Mouse (Mus musculus) erythroblast, adult 5-6 weeks (primary cell): ENCODE results near the gene Rab29. TPM values are rescaled to one million over a fixed set of nuclear protein-coding genes. Genes with fewer than 3 reads are reported as not detected.
"Not testable (repeated sequence)": the region's sequence is repeated elsewhere in the genome, so short reads cannot be mapped to it uniquely, and the experiment has no call there.

Experiments
- ATAC-seq: replicated peaks from 2 replicates; pipeline ENCODE4 v1.8.0; 2016; ENCODE audit warnings: moderate number of reproducible peaks, mild to moderate bottlenecking, moderate TSS enrichment, inconsistent platforms; ENCODE audit not compliant: poor library complexity, low FRiP score, severe bottlenecking
- total RNA-seq, 2 experiments: library from RNA; stranded (forward) in 1 of 2; stranded (reverse) in 1 of 2; fragments of 150-400 nt in 1 of 2; fragments of 200-764, 138-1000 nt in 1 of 2; gene quantifications; 2 replicates each; pipeline versions ENCODE4 v1.2.3 to v1.2.4; 2015 to 2017; ENCODE audit warnings: low replicate concordance in 2 of 2

The Rab29 gene
- total RNA-seq, 2 experiments from 2014 or later, result 9.0 to 14.2 TPM

DNA sequence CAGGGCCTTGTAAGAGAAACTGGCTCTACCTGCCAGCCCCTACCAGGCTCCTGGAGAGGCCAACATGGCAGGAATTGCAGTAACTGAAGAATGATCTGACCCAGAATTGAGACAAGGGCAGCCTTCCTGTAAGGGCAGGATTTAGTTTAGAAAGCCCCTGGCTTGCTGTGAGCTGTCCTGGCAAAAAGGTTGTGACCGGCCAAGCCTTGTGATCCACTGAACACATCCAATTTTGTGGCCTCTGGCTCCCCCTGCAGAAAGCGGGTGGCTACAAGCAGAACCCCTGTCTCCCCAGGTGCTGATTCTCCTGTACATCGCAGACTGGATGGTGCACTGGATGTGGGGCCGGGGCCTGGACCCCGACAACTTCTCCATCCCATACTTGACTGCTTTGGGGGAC, 20.8 kb upstream of the Rab29 start:
- ATAC-seq, result no peak

DNA sequence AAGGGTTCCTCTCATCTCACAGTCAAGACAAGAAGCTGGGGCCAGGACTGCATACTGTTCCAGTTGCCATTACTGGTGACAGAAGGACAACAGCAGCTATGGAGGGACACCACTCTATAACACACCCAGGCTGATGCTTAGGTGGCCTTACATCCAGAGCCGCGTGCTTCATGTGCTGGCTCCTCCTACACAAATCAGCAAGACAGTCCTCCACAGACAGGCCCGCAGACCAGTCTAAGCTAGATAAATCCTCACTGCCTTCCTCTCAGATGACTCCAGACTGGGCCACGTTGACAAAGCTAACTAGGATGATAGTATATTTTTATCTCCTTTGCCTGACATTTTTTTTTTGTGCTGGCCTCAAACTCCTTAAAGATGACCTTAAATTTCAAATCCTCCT, 5.2 kb upstream of the Rab29 start:
- ATAC-seq, result no peak

DNA sequence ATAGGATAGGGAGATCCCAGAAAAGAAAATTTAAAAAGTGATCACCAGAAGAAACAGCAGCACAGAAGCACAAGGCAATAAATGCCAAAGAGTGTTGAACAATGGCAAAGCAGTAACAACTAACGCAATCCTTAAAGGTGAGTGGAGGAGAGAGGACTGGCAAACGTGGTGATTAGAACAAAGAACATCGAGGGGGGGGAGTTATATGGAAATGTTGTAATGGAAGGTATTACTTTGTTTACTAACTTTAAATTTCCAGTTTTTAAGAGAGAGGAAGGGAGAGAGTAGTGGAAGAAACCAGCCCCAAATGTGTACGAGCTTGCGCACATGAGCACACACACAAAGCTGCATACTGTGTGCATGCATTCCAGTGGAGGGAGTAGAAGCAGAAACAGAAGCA, 1.4 kb upstream of the Rab29 start:
- ATAC-seq, result no peak

DNA sequence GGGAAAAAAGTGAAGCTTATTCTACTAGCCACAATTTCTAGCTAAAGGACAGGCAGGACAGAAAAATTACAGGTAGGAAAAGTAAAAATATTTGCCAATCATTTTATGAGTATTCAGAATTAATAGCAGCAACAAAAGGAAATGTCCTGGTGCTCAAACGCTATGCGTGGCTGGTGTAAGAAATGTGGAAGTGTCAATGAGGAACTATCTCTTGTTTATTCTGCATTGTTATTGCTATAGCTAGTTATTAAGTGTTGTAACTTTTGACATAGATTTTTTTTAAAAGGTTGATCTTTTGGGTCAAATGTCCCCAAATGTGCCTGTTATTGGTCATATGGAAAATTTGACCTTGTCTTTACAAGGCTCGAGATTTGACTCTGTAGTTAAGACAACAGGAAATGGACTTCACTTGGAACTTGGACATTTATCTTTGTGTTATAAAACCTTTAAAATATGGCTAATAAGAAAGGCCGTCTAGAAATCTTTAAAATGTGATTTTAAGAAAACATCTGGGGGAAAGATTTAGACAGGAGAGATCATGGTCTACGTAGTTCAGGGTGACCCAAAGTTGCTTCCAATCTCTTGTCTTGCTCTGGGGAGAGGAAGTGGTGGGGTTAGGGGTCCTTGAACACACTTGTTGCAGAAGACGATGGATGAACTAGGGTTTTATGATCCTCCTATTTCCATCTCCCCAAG, 572 bp upstream of the Rab29 start:
- ATAC-seq, result no peak

DNA sequence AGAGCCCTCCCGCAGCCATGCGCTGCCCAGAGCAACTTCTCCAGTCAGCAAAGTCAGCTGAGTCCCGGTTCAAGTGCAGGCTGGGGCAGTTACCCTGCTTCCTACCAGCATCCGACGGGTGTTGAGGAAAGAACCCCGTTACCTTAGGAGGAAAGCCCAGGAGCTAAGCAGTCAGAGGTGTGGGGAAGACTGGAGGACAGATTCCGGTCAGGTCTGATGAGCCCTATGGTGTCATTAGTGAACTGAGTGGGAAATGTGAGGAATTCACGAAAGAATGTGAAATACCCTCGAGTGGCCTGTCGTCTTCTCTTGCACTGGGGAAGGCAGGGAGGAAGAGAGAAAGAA, 894 bp downstream of the Rab29 start:
- peak; percentile 23; the same call in 1 of the 2 replicates for ATAC-seq

DNA sequence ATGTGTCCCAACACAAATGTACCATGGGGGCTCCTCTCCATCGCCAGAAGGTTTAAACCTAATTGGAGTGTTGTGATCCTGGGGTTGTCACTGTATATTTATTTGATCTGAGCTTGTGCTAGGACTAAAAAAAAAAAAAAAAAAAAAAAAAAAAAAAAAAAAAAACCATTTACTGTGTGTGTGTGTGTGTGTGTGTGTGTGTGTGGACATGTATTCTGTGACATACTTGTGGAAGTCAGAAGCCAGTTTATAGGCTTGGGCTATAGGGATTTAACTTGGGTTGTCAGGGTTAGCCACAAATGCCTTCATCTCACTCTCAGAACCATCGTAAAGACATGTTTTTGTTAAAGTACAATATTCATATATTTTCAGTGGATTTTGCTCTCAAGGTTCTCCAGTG, 2.5 kb downstream of the Rab29 start:
- ATAC-seq, result no peak

DNA sequence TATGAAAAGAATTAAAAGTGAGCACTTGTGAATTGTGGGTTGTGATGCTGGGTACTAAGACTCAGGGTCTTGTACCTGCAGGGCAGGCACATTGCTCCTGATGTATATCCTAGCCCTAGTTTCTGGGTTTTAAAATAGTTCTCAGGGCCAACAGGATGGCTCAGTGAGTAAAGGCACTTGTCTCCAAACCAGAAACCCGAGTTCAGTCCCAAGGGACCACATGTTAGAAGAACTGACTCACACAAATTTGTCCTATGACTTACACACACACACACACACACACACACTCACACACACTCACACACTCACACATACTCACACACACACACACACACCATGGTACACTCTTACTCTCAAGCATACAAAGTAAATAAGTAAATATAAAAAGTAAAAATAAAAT, 5.8 kb downstream of the Rab29 start:
- no peak for ATAC-seq

DNA sequence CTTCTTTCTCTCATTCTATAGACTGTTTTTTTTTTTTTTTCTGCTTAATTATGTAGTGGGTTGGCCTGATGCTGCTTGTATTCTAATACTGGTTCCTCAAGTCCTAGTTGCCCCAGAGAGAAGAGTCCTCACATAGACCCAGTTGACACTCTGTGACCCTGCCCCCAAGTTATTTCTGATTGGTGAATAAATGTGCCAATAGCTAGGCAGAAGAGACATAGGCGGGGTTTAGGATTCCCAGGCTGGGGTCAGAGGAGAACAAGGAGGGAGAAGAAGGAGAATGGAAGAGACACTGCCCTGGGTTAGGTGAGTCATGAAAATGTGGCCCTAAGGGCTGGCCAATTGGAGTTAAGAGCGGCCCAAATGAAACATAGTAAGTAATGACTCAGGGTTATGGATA, 12.8 kb downstream of the Rab29 start:
- no peak for ATAC-seq

DNA sequence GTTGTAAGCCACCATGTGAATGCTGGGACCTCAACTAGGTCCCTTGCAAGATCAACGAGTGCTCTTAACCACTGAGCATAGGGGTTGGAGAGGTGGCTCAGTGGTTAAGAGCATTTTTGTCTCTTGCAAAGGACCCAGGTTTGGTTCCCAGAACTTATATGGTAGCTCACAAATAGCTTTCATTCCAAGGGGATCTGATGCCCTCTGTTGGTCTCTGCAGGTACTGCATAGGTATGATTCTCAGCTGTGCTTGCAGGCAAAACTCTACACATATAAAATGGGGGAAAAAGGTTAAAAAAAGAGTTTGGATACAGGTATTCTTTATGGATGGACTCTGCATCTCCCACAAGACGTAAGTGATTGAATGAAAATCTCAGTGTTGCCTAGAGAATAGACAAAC, 15.8 kb downstream of the Rab29 start:
- peak; percentile 88 for ATAC-seq

DNA sequence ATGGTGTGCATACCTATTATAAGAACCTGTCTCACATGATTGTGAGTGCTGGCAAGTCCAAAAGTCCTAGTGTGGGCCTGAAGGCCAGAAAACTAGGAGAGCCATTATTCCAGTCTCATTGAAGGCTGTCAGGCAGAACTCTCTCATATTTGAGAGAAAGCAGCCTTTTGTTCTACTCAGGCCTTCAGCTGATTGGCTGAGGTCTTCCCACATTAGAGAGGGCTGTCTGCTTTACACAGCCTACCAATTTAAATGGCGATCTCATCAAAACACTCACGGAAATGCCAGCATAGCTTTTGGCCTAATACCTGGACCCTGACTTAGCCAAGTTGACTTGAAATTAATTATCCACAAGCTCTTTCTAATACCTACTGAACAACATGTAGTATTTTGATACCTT, 19.1 kb downstream of the Rab29 start:
- ATAC-seq, result no peak

DNA sequence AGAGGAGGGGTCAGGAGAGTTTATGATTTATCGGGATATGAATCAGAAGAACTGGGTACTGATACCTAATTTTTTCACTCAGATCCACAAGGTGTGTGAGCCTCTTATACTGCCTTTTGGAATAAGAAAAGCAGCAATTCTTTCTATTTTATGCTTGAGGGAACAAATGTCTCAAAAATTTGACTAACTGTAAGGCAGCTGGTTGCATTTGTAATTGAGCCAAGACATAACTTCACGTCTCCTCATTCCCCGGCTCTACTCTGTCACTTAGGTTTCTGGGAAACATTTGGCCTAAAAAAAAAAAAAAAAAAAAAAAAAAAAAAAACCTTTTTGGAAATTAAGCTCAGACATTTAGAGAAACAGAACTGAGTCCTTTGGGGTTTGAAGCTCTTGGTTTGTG, 19.6 kb downstream of the Rab29 start:
- no peak for ATAC-seq

DNA sequence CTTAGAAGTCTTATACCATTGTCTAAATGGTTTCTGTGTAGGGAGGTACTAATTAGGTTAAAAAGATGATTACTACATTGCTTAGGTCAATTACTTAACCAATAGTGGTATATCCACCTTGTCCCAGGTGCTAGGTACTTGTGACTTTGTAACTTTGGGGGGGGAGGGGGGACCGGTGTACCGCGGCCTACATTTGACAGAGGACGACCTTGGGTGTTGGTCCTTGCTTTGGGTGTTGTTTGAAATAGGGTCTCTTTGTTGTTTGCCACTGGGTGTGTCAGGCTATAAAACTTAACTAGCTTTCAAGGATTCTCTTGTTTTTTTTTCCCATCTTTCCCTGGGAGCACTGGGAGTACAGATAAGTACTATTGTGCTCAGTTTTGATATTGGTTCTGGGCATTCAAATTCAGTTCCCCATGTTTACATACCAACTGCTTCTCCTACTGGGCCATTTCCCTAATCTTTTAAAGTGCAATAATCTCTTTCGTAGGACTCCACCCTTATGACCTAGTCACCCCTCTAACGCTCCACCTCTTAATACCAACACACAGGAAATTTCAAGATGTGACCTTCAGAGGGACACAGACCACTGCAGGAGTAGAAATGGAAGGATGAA, 23.1 kb downstream of the Rab29 start:
- ATAC-seq, result no peak

DNA sequence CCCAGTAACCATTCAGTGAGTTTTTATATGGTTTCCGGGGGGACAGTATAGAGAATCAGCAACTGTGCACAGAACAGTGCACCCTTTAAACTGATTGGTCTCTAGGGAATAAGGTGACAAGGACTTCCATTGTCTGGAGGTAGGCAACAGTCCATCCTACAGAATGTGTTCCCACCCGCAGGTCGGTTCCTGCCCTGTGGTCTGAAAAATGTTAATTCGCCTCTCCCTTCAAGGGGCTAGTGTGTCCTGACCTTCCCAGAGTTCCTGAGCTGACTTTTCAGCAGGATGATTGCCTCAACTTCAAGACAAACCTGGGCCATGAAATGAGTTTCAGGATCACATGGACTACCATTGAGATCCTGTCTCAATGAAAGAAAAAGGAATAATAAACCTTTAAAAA, 24.4 kb downstream of the Rab29 start:
- no peak for ATAC-seq

DNA sequence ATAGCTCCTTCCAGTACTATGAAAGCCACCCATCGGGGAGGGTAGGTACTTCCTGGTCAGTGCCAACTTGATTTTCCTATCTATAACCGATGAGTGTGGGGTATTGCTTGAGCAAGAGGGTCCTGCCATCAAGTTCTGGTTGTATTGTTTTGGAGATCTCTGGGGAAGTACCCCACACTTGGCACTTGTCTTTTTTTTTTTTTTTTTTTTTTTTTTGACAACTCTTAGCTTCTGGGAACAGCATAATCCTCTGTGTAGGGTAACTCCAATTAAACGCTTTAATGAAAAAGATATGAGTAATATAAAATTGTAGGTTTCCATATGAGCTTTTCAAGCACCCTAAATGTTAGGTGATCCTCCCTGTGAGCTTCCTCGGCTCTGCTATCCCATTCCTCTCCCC, 35.7 kb downstream of the Rab29 start:
- ATAC-seq, result no peak

DNA sequence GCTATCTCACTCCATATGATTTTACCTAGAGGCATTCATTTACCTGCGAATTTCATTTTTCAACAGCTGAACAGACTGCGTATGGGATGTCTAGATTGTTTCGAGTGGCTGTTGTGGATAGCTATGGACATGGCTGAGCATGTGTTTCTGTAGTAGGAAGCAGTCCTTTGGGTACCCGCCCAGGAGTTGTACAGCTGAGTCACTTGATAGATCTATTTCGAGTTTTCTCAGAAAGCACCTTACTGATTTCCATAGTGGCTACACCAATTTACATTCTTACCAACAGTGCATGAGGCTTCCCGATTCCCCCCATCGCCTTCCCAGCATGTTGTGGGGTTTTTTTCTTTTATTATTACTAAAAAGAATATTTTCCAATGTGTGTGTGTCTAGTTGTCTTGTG, 36.2 kb downstream of the Rab29 start:
- ATAC-seq, result no peak

DNA sequence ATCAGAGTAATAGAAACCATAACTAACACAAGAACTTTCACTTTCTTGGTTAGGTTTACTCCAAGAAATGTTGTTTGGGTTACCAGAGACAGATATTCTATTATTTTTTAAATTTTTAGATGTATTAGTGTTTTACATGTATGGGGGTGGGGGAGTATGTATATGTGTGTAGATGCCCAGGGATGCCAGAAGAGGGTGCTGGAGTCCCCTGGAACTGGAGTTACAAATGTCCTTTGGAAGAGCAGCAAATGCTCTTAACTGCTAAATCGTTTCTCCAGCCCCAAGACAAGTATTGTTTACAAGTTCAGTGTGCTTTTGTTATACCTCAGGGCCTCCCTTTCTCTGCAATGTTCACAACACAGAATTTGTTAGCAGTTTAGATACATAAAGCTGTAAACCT, 38.5 kb downstream of the Rab29 start:
- no peak for ATAC-seq

DNA sequence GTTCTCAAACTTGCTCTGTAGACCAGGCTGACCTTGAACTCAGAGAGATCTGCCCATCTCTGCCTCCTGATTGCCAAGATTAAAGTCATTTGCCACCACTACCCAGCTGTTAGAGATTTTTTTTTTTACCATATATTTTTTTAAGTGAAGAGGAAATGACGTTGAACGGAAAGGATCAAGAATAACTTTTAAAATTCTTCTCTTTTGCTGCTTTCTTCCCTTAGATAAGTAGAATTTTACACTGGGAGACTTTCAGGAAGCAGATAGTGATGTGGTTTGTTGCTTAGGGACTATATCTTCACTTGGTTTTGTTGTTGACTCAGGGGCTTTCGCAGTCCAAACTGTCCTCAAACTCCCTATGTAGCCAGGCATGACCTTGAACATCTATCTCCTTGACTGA, 41.4 kb downstream of the Rab29 start:
- ATAC-seq, result no peak

DNA sequence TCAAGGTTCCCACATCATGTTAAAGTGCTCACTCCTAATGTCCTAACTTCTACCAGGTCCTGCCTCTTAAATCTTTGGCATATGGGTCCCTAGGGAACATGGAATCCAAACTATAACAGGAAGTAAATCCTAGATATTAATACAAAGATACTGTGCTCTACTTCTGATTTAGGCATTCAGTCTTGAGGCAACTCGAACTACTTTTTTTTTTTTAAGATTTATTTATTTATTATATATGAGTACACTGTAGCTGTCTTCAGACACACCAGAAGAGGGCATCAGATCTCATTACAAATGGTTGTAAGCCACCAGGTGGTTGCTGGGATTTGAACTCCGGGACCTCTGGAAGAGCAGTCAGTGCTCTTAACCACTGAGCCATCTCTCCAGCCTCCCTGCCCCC, 42.2 kb downstream of the Rab29 start:
- not testable (repeated sequence) for ATAC-seq

DNA sequence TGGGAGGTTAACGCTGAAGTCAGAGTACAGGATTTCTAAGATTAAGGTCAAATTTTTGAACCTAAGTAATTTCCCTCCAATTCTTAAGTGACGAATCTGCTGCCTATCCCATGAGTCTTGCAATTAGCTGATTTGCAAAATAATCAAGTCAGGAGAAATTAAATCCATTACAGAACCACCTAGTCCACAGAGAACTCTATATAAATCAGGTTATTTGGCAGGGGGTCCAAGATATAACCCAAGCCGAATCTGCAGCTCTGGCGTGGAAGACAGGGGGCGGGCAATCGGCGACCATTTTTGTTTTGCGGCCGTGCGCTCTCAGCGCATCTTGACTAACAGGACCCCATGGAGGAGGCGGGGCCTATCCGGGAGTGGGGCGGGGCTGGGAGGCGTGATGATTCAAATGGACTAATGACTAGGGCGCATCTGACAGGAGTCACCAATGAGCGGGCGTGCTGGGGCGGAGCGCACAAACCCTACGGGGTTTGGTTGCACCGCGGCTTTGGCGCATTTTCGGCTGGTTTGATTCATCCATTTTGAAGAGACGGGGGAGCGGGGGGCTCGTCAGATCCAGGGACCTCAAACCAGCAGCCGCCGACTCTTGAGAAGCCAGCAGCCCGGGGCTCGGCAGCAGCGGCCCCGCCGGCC, 43.1 kb downstream of the Rab29 start, which contains the start of gene Nucks1:
Gene Nucks1 (plus strand): TSS at position 534 of the 648 bp plus-strand sequence.
- ATAC-seq, result peak; percentile 97

DNA sequence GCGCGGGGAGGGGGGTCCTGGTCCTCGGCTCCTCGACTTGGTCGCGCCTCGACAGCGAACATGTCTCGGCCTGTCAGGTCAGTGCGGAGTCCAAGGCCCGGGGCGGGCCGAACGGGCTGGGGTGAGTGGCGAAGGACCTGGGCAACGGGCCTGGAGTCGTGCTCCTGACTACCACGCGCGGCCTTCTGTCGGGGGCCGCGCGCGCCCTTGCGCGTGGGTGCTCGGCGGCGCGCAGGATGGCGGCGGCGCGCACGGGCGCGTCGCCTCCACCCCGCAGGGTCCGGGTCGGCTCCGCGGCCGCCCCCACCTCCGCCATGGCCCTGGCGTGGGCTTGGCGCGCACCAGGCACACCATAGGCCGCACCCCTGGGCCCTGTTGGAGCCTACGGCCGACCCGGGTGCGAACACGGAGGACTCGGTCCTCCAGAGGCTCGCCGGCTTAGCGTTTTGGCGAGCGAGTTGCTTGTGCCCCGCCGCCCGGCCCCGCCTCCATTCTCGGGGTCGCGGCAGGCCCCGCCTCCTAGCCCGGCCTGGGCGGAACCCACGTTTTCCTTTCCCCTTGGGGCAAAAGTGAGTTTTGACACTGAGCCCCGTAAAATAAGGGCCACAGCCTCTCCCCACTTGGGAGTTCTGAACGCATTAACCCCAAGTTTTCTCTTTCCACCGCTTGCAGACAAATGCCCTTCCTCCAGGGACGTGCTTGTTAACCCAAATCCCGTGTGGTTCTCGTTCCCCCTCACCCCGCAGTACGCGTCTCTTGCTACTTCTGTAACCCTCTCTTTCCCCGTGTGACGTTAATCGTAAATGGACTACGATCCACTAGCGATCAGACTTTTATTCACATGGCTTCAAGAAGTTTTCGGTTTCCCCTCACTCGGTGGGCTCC, 43.9 kb downstream of the Rab29 start:
- ATAC-seq, result peak; percentile 82

DNA sequence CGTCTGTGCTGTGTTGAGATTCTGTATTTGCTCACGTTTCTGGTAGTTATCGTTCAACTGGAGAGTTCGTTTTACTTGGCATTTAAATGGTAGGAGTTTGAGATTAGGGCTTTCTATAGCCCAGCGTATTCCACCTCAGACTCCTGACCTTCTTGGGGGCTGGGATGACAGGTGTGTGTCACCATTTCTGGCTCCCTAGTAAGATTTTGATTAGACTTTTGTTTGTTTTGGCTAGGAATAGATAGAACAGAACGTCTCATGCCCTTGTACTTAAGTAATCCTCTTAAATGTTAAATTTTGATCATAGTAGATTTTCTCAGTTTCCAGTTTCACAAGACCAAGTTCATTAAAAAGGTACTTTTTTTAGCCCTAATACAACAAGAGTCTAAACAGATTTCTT, 50.6 kb downstream of the Rab29 start:
- ATAC-seq, result no peak
